Mouse (Mus musculus): ENCODE data around the gene Pradc1. TPM values are rescaled to one million over a fixed set of nuclear protein-coding genes. Genes with fewer than 3 reads are reported as not detected.

Gene Pradc1
- polyA plus RNA-seq, 1 experiment from 2014 or later: 25.0 TPM

DNA sequence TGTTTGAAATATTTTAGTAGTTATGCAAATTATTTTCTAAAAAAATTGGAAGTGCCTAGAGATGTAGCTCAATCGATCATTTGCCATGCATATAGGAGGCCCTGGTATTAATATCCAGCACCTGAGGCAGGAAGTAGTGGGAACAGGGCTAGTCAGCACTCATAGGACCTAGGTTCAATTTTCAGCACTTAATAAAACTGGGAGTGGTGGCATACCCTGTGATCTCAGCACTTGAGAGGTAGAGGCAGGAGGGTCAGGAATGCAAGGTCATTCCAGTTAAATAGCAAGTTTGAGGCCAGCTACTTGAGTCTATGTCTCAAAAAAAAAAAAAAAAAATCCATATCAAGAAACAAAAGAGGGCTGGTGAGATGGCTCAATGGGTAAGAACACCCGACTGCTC, 32.6 kb downstream of the Pradc1 start:
- ATAC-seq (ENCODE audit: low read depth): no peak
- Histone ChIP-seq H3K27ac (replicated peaks) (no peak overlapping the region), H3K4me1 (replicated peaks) (no peaks in the 10 kb centered on the region), H3K27me3 (peaks cover 38% of the 10 kb centered on the region), H3K36me3 (no peaks in the 10 kb centered on the region), H3K4me2 (no peak overlapping the region), H3K9ac (no peak overlapping the region), H3K9me3 (no peaks in the 10 kb centered on the region), H3K4me3 (no peak overlapping the region)
- WGBS: 92% methylated on average over 2 of the region's 2 CpGs

GRCm38 (mm10) chr6:85415829-85416228, 35.9 kb downstream of the Pradc1 start:
- Histone ChIP-seq H3K4me1 (replicated peaks) (no peaks in the 10 kb centered on the region), H3K9me3 (no peaks in the 10 kb centered on the region), H3K27ac (replicated peaks) (no peak overlapping the region), H3K4me2 (no peak overlapping the region), H3K36me3 (no peaks in the 10 kb centered on the region), H3K27me3 (peaks cover 16% of the 10 kb centered on the region), H3K4me3 (no peak overlapping the region), H3K9ac (no peak overlapping the region)
- WGBS: 53% methylated on average over 3 of the region's 3 CpGs
- no peak for ATAC-seq (ENCODE audit: low read depth)

DNA sequence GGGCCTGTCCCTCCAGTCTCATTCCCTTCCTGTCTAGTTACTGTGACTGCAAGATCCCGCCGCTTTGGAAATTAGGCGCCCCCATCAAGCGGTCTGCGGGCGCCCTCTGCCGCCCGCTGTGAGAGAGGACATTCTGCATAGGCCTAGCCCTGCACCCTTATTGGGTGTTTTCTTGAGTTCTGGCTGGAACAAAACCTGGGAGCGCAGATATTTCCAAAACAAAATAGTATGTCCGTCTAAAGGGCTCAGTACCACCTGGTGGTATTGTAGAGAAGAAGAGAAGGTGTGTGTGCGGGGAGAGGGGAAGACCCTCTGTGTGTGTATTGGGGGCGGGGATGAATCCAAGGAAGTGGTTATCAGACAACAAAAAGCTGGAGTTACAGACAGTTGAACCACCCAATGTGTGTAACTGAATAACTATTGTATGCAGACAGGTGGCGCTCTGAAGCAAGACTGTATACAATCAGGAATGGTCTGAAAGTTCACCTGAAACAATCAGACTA, 40.9 kb downstream of the Pradc1 start:
- H3K36me3 ChIP-seq: no peaks in the 10 kb centered on the region
- peak; percentile 72 for ATAC-seq (ENCODE audit: low read depth)
- 12% methylated on average over 13 of the region's 13 CpGs for WGBS
- H3K9ac ChIP-seq: no peak overlapping the region
- H3K9me3 ChIP-seq: no peaks in the 10 kb centered on the region
- H3K4me1 ChIP-seq (replicated peaks): peaks cover 6% of the 10 kb centered on the region
- H3K4me3 ChIP-seq: no peak overlapping the region
- no peak overlapping the region for H3K27ac ChIP-seq (replicated peaks)
- H3K27me3 ChIP-seq: peaks cover 53% of the 10 kb centered on the region
- no peak overlapping the region for H3K4me2 ChIP-seq

GRCm38 (mm10) chr6:85409003-85409402, 42.8 kb downstream of the Pradc1 start:
- Histone ChIP-seq H3K36me3 (no peaks in the 10 kb centered on the region), H3K27me3 (peaks cover 58% of the 10 kb centered on the region), H3K4me1 (replicated peaks) (peaks cover 6% of the 10 kb centered on the region), H3K4me3 (peak overlapping the region; percentile 24), H3K27ac (replicated peaks) (no peak overlapping the region), H3K9ac (peak overlapping the region; percentile 61; the same call in 1 of the 2 replicates), H3K9me3 (no peaks in the 10 kb centered on the region), H3K4me2 (peak overlapping the region; percentile 41)
- 2% methylated on average over 31 of the region's 31 CpGs for WGBS
- no peak for ATAC-seq (ENCODE audit: low read depth)

GRCm38 (mm10) chr6:85403039-85403438, 48.7 kb downstream of the Pradc1 start:
- no peak for ATAC-seq (ENCODE audit: low read depth)

DNA sequence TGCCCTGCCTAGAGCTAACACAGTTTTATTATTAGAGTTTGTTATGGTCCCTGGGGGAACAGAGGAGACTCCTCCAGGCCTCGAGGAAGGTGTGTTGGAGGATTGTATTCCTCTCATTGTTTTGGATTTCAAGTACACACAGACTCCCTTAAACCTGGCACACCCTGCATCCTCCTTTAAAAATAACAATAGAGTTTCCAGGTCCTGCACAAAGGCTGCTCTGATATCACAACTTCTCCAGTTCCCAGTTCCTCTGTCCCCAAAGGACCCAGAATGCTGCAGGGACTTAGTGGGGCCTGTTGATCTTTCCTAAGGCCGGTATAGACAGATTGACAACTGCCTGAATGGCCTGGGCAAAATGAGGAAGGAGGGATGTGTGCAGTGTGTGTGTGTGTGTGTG, 49.2 kb downstream of the Pradc1 start:
- no peaks in the 10 kb centered on the region for H3K36me3 ChIP-seq
- no peaks in the 10 kb centered on the region for H3K9me3 ChIP-seq
- peaks cover 28% of the 10 kb centered on the region for H3K27me3 ChIP-seq
- H3K4me2 ChIP-seq: no peak overlapping the region
- H3K9ac ChIP-seq: no peak overlapping the region
- H3K4me3 ChIP-seq: no peak overlapping the region
- no peak for ATAC-seq (ENCODE audit: low read depth)
- WGBS: 45% methylated on average over 2 of the region's 2 CpGs
- H3K27ac ChIP-seq (replicated peaks): no peak overlapping the region
- no peaks in the 10 kb centered on the region for H3K4me1 ChIP-seq (replicated peaks)

More at GRCm38 (mm10) chr6:85403039-85403438, 48.7 kb downstream of the Pradc1 start:
- no peaks in the 10 kb centered on the region for H3K4me1 ChIP-seq (replicated peaks)
- no peaks in the 10 kb centered on the region for H3K36me3 ChIP-seq
- no peaks in the 10 kb centered on the region for H3K9me3 ChIP-seq
- WGBS: 71% methylated on average over 10 of the region's 10 CpGs
- no peak overlapping the region for H3K4me3 ChIP-seq
- H3K9ac ChIP-seq: no peak overlapping the region
- no peak overlapping the region for H3K4me2 ChIP-seq
- H3K27ac ChIP-seq (replicated peaks): no peak overlapping the region
- H3K27me3 ChIP-seq: peaks cover 32% of the 10 kb centered on the region

- H3K9me3 ChIP-seq: no peaks in the 10 kb centered on the region
- no peaks in the 10 kb centered on the region for H3K4me1 ChIP-seq (replicated peaks)
- peaks cover 6% of the 10 kb centered on the region; the same call in 1 of the 2 replicates for H3K27me3 ChIP-seq
- no peak for ATAC-seq (ENCODE audit: low read depth)
- no peak overlapping the region for H3K27ac ChIP-seq (replicated peaks)
- no peak overlapping the region for H3K4me3 ChIP-seq
- 33% methylated on average over 5 of the region's 5 CpGs for WGBS
- no peaks in the 10 kb centered on the region for H3K36me3 ChIP-seq
- H3K9ac ChIP-seq: no peak overlapping the region
- no peak overlapping the region for H3K4me2 ChIP-seq
Measured at GRCm38 (mm10) chr6:85399715-85400114, 52.1 kb downstream of the Pradc1 start.

GRCm38 (mm10) chr6:85397165-85397564, 54.6 kb downstream of the Pradc1 start:
- WGBS: 13% methylated on average over 1 of the region's 1 CpGs
- Histone ChIP-seq H3K4me1 (replicated peaks) (no peaks in the 10 kb centered on the region), H3K9ac (no peak overlapping the region), H3K4me3 (no peak overlapping the region), H3K9me3 (no peaks in the 10 kb centered on the region), H3K27me3 (no peaks in the 10 kb centered on the region), H3K36me3 (no peaks in the 10 kb centered on the region), H3K4me2 (no peak overlapping the region), H3K27ac (replicated peaks) (no peak overlapping the region)
- no peak for ATAC-seq (ENCODE audit: low read depth)

Other genes starting within 250 kb of the Pradc1 start
- gene Sfxn5, start 118.5 kb downstream of the Pradc1 start, polyA plus RNA-seq (2015; fragmentation: Nextera tagmentation; extraction: Ambion mirVana): 11.8 and 15.8 TPM in 2 replicates
- gene Rab11fip5, start 77.3 kb downstream of the Pradc1 start, polyA plus RNA-seq (2015; fragmentation: Nextera tagmentation; extraction: Ambion mirVana): 13.2 and 15.1 TPM in 2 replicates
- gene Noto, start 28.1 kb downstream of the Pradc1 start, polyA plus RNA-seq (2015; fragmentation: Nextera tagmentation; extraction: Ambion mirVana): not detected in 2 replicates
- 54.0 and 61.6 TPM in 2 replicates for gene Smyd5, start 20.0 kb downstream of the Pradc1 start, polyA plus RNA-seq (2015; fragmentation: Nextera tagmentation; extraction: Ambion mirVana)
- 564 and 592 TPM in 2 replicates for gene Cct7, start 456 bp downstream of the Pradc1 start, polyA plus RNA-seq (2015; fragmentation: Nextera tagmentation; extraction: Ambion mirVana)
- 4.8 TPM in 2 replicates for gene Fbxo41, start 51.0 kb upstream of the Pradc1 start, polyA plus RNA-seq (2015; fragmentation: Nextera tagmentation; extraction: Ambion mirVana)
- not detected in 2 replicates for gene Egr4, start 61.6 kb upstream of the Pradc1 start, polyA plus RNA-seq (2015; fragmentation: Nextera tagmentation; extraction: Ambion mirVana)
- gene Alms1, start 135.6 kb upstream of the Pradc1 start, polyA plus RNA-seq (2015; fragmentation: Nextera tagmentation; extraction: Ambion mirVana): 4.4 and 6.0 TPM in 2 replicates